In genomic region chr7:36679866-36680458, GRCm38 (mm10) we compare ENCODE assay signal across 8 mouse cellular contexts. TPM values are rescaled to one million over a fixed set of nuclear protein-coding genes. Genes with fewer than 3 reads are reported as not detected.
DNase-seq lines count a peak whose midpoint lies in the region; ATAC-seq lines count a peak whose summit lies in the region.

No protein-coding gene starts in this region.

- no peak for DNase-seq in frontal cortex, postnatal 14 days (ENCODE audit: low spot score in 2 of 2)
- DNase-seq in embryonic facial prominence, embryonic 14.5 days (ENCODE audit: low spot score): peak; percentile 73
- no peak for DNase-seq in hindbrain, embryonic 14.5 days (ENCODE audit: low spot score)
- DNase-seq in right cerebral cortex, adult 18-20 months: no peak
- DNase-seq in urinary bladder, postnatal 4 days (ENCODE audit: low spot score in 2 of 2): no peak
- no peak for DNase-seq in spleen, postnatal 14 days (ENCODE audit: low spot score in 2 of 2)

- peaks cover 18% of the 10 kb centered on the region for H3K4me1 ChIP-seq in embryonic facial prominence, embryonic 14.5 days (ENCODE audit: control insufficient read depth, insufficient read depth, low read length)
- H3K4me1 ChIP-seq in hindbrain, embryonic 14.5 days (replicated peaks; ENCODE audit: control insufficient read depth, insufficient read depth, low read length): peaks cover 18% of the 10 kb centered on the region; the same call in 1 of the 2 replicates
- H3K4me1 ChIP-seq in midbrain, embryonic 13.5 days (replicated peaks): peaks cover 21% of the 10 kb centered on the region

- peak overlapping the region; percentile 43 for H3K4me2 ChIP-seq in embryonic facial prominence, embryonic 14.5 days (ENCODE audit: low read depth, low read length)
- H3K4me2 ChIP-seq in hindbrain, embryonic 14.5 days (replicated peaks): peak overlapping the region; percentile 49
- peak overlapping the region; percentile 57 for H3K4me2 ChIP-seq in midbrain, embryonic 13.5 days (replicated peaks)

- peak overlapping the region; percentile 19 for H3K4me3 ChIP-seq in embryonic facial prominence, embryonic 14.5 days (ENCODE audit: low read depth, low read length)
- H3K4me3 ChIP-seq in hindbrain, embryonic 14.5 days (replicated peaks; ENCODE audit: low read length): peak overlapping the region; percentile 15
- peak overlapping the region; percentile 21 for H3K4me3 ChIP-seq in midbrain, embryonic 13.5 days (replicated peaks)

- 1% methylated on average over 17 of the region's 18 CpGs for WGBS in embryonic facial prominence, embryonic 14.5 days
- WGBS in hindbrain, embryonic 14.5 days: under 1% methylated on average over 18 of the region's 18 CpGs
- WGBS in midbrain, embryonic 13.5 days: under 1% methylated on average over 18 of the region's 18 CpGs

- peak; percentile 44; the same call in 1 of the 2 replicates for ATAC-seq in frontal cortex, adult (ENCODE audit: low TSS enrichment)
- peak; percentile 64; the same call in 1 of the 2 replicates for ATAC-seq in embryonic facial prominence, embryonic 14.5 days (ENCODE audit: low read depth)
- ATAC-seq in hindbrain, embryonic 14.5 days (ENCODE audit: low FRiP score): no peak
- ATAC-seq in midbrain, embryonic 13.5 days: peak; percentile 57

- H3K27ac ChIP-seq in embryonic facial prominence, embryonic 14.5 days (replicated peaks; ENCODE audit: low read depth, low read length): no peak overlapping the region
- no peak overlapping the region for H3K27ac ChIP-seq in hindbrain, embryonic 14.5 days
- no peak overlapping the region for H3K27ac ChIP-seq in midbrain, embryonic 13.5 days

- H3K36me3 ChIP-seq in embryonic facial prominence, embryonic 14.5 days (ENCODE audit: control insufficient read depth, insufficient read depth, low read length): no peaks in the 10 kb centered on the region
- H3K36me3 ChIP-seq in hindbrain, embryonic 14.5 days (replicated peaks; ENCODE audit: control insufficient read depth, insufficient read depth): no peaks in the 10 kb centered on the region
- H3K36me3 ChIP-seq in midbrain, embryonic 13.5 days: no peaks in the 10 kb centered on the region

- H3K9ac ChIP-seq in embryonic facial prominence, embryonic 14.5 days (ENCODE audit: low read depth, low read length): peak overlapping the region; percentile 14; the same call in 1 of the 2 replicates
- H3K9ac ChIP-seq in hindbrain, embryonic 14.5 days: no peak overlapping the region; the same call in 1 of the 2 replicates
- H3K9ac ChIP-seq in midbrain, embryonic 13.5 days (replicated peaks): no peak overlapping the region; the same call in 1 of the 2 replicates

- peaks cover 40% of the 10 kb centered on the region for H3K27me3 ChIP-seq in embryonic facial prominence, embryonic 14.5 days (replicated peaks; ENCODE audit: control insufficient read depth, insufficient read depth, low read length)
- H3K27me3 ChIP-seq in hindbrain, embryonic 14.5 days (ENCODE audit: control insufficient read depth, insufficient read depth, low read length): peaks cover 20% of the 10 kb centered on the region; the same call in 1 of the 2 replicates
- H3K27me3 ChIP-seq in midbrain, embryonic 13.5 days: peaks cover 45% of the 10 kb centered on the region

- no peaks in the 10 kb centered on the region for H3K9me3 ChIP-seq in embryonic facial prominence, embryonic 14.5 days (ENCODE audit: control insufficient read depth, low read length)
- no peaks in the 10 kb centered on the region for H3K9me3 ChIP-seq in hindbrain, embryonic 14.5 days (ENCODE audit: control insufficient read depth, low read length)
- no peaks in the 10 kb centered on the region for H3K9me3 ChIP-seq in midbrain, embryonic 13.5 days

RNA-seq across cellular contexts. Expression of gene Tshz3, which starts 18.0 kb away (rescaled TPM):
- polyA plus RNA-seq in embryonic facial prominence, embryonic 14.5 days (2014; fragmentation: Nextera tagmentation; extraction: Ambion mirVana): 9.3 and 12.0 TPM in 2 replicates
- polyA plus RNA-seq in hindbrain, embryonic 14.5 days (2014; fragmentation: Nextera tagmentation; extraction: Ambion mirVana): 38.2 and 55.9 TPM in 2 replicates
- polyA plus RNA-seq in midbrain, embryonic 13.5 days (2015; fragmentation: Nextera tagmentation; extraction: Ambion mirVana): 7.9 and 9.1 TPM in 2 replicates
